Mouse (Mus musculus): Measurements from ENCODE around the gene Ddx56. TPM values are rescaled to one million over a fixed set of nuclear protein-coding genes. Genes with fewer than 3 reads are reported as not detected.

Ddx56 gene
- total and polyA plus RNA-seq, 2 experiments from 2014 or later = 64.4 to 77.4 TPM

DNA sequence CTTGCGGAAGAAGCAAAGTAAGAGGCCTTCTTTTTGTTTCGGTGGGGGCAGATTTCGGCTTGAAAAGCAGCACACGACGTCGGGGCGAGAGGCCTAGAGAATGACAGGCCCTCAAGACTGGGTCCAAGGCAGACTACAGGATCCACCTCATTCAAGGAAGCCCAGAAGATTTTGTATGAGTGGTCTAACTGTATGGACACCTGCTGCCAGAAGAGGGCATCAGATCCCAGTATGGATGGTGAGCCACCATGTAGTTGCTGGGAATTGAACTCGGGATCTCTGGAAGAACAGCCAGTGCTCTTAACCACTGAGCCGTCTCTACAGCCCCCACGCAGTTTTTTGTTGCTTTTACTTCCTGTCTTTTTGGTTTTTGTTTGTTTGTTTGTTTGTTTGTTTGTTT, 45.4 kb downstream of the Ddx56 start:
- TF ChIP-seq CTCF (IDR thresholded peaks at IDR 0.05) = no peak

DNA sequence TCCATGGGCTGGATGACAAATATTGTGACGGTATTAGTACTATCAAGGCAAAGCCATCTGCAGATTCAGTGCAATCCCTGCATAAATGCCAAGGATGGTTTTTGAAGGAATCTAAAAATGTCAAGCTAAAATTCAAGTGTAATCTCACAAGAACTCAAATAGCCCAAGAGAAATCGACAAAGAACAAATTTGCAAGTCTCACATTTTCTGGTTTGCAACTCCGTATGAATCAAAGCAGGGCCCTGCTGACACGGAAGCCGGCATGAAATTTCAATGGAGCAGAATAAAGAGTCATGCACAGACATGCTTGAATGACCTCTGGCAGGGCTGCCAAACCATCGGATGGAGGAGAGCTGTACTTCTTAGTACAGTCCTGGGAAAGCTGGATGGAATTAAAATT, 47.6 kb downstream of the Ddx56 start:
- no peak overlapping the region for H3K4me3 ChIP-seq (ENCODE audit: low read depth, low read length)
- ATAC-seq (ENCODE audit: low FRiP score) = no peak
- no peak overlapping the region for H3K4me2 ChIP-seq (ENCODE audit: low read depth, low read length, poor library complexity, severe bottlenecking)
- H3K9me3 ChIP-seq (ENCODE audit: low read length) = no peaks in the 10 kb centered on the region
- no peak overlapping the region for H3K27ac ChIP-seq (ENCODE audit: low read depth, low read length)
- DNase-seq (ENCODE audit: low spot score) = peak; percentile 10
- H3K36me3 ChIP-seq (ENCODE audit: insufficient read depth, low read length) = no peaks in the 10 kb centered on the region
- no peaks in the 10 kb centered on the region for H3K4me1 ChIP-seq (ENCODE audit: insufficient read depth, low read length)
- no peaks in the 10 kb centered on the region for H3K27me3 ChIP-seq (ENCODE audit: insufficient read depth, low read length)
- 67% methylated on average over 6 of the region's 6 CpGs for WGBS
- TF ChIP-seq CTCF (IDR thresholded peaks at IDR 0.05) = no peak
- H3K9ac ChIP-seq (replicated peaks; ENCODE audit: low read length, poor library complexity, severe bottlenecking) = no peak overlapping the region

More for the DNA sequence above, 45.4 kb downstream of the Ddx56 start:
- Histone ChIP-seq H3K4me2 (ENCODE audit: low read depth, low read length, poor library complexity, severe bottlenecking) (no peak overlapping the region), H3K9me3 (ENCODE audit: low read length) (no peaks in the 10 kb centered on the region), H3K9ac (replicated peaks; ENCODE audit: low read length, poor library complexity, severe bottlenecking) (no peak overlapping the region), H3K4me1 (ENCODE audit: insufficient read depth, low read length) (no peaks in the 10 kb centered on the region), H3K36me3 (ENCODE audit: insufficient read depth, low read length) (no peaks in the 10 kb centered on the region), H3K4me3 (ENCODE audit: low read depth, low read length) (no peak overlapping the region), H3K27ac (ENCODE audit: low read depth, low read length) (no peak overlapping the region), H3K27me3 (ENCODE audit: insufficient read depth, low read length) (no peaks in the 10 kb centered on the region)
- 95% methylated on average over 10 of the region's 10 CpGs for WGBS
- no peak for DNase-seq (ENCODE audit: low spot score)
- ATAC-seq (ENCODE audit: low FRiP score) = no peak

DNA sequence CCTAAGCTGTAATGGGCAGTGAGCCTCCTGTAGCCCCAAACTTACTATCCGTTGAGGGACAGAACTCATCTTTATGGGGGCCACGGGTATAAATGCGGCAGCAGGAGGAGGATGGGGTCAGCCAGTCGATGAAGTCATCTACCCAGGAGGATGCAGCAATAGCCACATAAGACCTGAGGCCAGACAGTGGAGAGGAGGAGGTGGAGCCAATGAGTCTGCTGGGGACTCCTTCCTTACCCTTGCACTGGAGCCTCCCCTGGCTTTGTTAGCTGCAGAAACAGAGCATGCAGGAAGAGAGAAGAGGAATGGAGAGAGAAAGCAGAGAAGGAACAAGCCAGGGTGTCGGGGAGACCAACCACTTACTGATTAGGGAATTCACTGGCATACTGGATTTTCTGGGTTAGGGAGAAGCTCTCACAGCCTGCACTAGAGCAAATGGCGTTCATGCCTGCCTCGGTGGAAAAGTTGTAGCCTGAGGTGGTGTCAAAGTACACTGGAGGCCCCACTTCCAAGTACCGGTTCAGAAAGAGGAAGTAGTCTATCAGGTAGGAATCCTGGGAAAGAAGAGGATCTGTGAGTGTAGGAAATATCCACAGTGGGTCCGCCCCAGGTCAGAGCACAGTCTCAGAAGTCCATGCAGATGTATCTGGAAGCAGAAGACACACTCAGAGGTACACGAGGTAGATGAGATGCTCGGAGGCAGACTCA, 49.2 kb downstream of the Ddx56 start:
- ATAC-seq (ENCODE audit: low FRiP score) (no peak), DNase-seq (ENCODE audit: low spot score) (no peak)
- Histone ChIP-seq H3K4me2 (ENCODE audit: low read depth, low read length, poor library complexity, severe bottlenecking) (no peak overlapping the region), H3K9me3 (ENCODE audit: low read length) (no peaks in the 10 kb centered on the region), H3K4me1 (ENCODE audit: insufficient read depth, low read length) (no peaks in the 10 kb centered on the region), H3K9ac (replicated peaks; ENCODE audit: low read length, poor library complexity, severe bottlenecking) (no peak overlapping the region), H3K27ac (ENCODE audit: low read depth, low read length) (no peak overlapping the region), H3K27me3 (ENCODE audit: insufficient read depth, low read length) (no peaks in the 10 kb centered on the region), H3K36me3 (ENCODE audit: insufficient read depth, low read length) (no peaks in the 10 kb centered on the region), H3K4me3 (ENCODE audit: low read depth, low read length) (no peak overlapping the region)
- TF ChIP-seq CTCF (IDR thresholded peaks at IDR 0.05) = no peak
- WGBS = 85% methylated on average over 11 of the region's 11 CpGs

- H3K4me2 ChIP-seq (ENCODE audit: low read depth, low read length, poor library complexity, severe bottlenecking) = no peak overlapping the region
- H3K9me3 ChIP-seq (ENCODE audit: low read length) = no peaks in the 10 kb centered on the region
- H3K27ac ChIP-seq (ENCODE audit: low read depth, low read length) = no peak overlapping the region
- H3K36me3 ChIP-seq (ENCODE audit: insufficient read depth, low read length) = no peaks in the 10 kb centered on the region
- ATAC-seq (ENCODE audit: low FRiP score) (no peak), DNase-seq (ENCODE audit: low spot score) (no peak)
- H3K4me1 ChIP-seq (ENCODE audit: insufficient read depth, low read length) = no peaks in the 10 kb centered on the region
- no peaks in the 10 kb centered on the region for H3K27me3 ChIP-seq (ENCODE audit: insufficient read depth, low read length)
- no peak overlapping the region for H3K9ac ChIP-seq (replicated peaks; ENCODE audit: low read length, poor library complexity, severe bottlenecking)
- no peak overlapping the region for H3K4me3 ChIP-seq (ENCODE audit: low read depth, low read length)
- TF ChIP-seq CTCF (IDR thresholded peaks at IDR 0.05) = no peak
- WGBS = 58% methylated on average over 3 of the region's 3 CpGs
Observed at GRCm38 (mm10) chr11:6216834-6217233, 50.7 kb downstream of the Ddx56 start.

Other genes starting within 250 kb of the Ddx56 start
- 195 and 225 TPM in 2 replicates for gene Camk2b, start 201.4 kb downstream of the Ddx56 start, total RNA-seq (2014; rRNA removed)
- gene Camk2b, start 201.4 kb downstream of the Ddx56 start, polyA plus RNA-seq (2015; fragmentation: Nextera tagmentation; extraction: Ambion mirVana) = 199 and 208 TPM in 2 replicates
- gene A730071L15Rik, start 67.7 kb downstream of the Ddx56 start, total RNA-seq (2014; rRNA removed) = 0.11 and 0.42 TPM in 2 replicates
- gene A730071L15Rik, start 67.7 kb downstream of the Ddx56 start, polyA plus RNA-seq (2015; fragmentation: Nextera tagmentation; extraction: Ambion mirVana) = 0.23 and 0.33 TPM in 2 replicates
- gene Nudcd3, start 67.4 kb downstream of the Ddx56 start, total RNA-seq (2014; rRNA removed) = 68.1 and 69.5 TPM in 2 replicates
- gene Nudcd3, start 67.4 kb downstream of the Ddx56 start, polyA plus RNA-seq (2015; fragmentation: Nextera tagmentation; extraction: Ambion mirVana) = 70.7 and 75.6 TPM in 2 replicates
- 0.05 TPM in 1 of 2 replicates, not detected in the other for gene Npc1l1, start 37.6 kb downstream of the Ddx56 start, total RNA-seq (2014; rRNA removed)
- 0.09 and 0.11 TPM in 2 replicates for gene Npc1l1, start 37.6 kb downstream of the Ddx56 start, polyA plus RNA-seq (2015; fragmentation: Nextera tagmentation; extraction: Ambion mirVana)
- 69.9 and 92.7 TPM in 2 replicates for gene Tmed4, start 7.1 kb upstream of the Ddx56 start, total RNA-seq (2014; rRNA removed)
- 90.1 and 98.9 TPM in 2 replicates for gene Tmed4, start 7.1 kb upstream of the Ddx56 start, polyA plus RNA-seq (2015; fragmentation: Nextera tagmentation; extraction: Ambion mirVana)
- gene Ogdh, start 23.9 kb upstream of the Ddx56 start, total RNA-seq (2014; rRNA removed) = 124 and 134 TPM in 2 replicates
- gene Ogdh, start 23.9 kb upstream of the Ddx56 start, polyA plus RNA-seq (2015; fragmentation: Nextera tagmentation; extraction: Ambion mirVana) = 136 and 139 TPM in 2 replicates
- 139 and 153 TPM in 2 replicates for gene Zmiz2, start 121.3 kb upstream of the Ddx56 start, total RNA-seq (2014; rRNA removed)
- gene Zmiz2, start 121.3 kb upstream of the Ddx56 start, polyA plus RNA-seq (2015; fragmentation: Nextera tagmentation; extraction: Ambion mirVana) = 33.7 and 36.0 TPM in 2 replicates
- 2,296 and 2,489 TPM in 2 replicates for gene Ppia, start 147.7 kb upstream of the Ddx56 start, total RNA-seq (2014; rRNA removed)
- 5,099 and 5,106 TPM in 2 replicates for gene Ppia, start 147.7 kb upstream of the Ddx56 start, polyA plus RNA-seq (2015; fragmentation: Nextera tagmentation; extraction: Ambion mirVana)
- gene H2afv, start 176.7 kb upstream of the Ddx56 start, total RNA-seq (2014; rRNA removed) = 46.2 and 57.2 TPM in 2 replicates
- gene H2afv, start 176.7 kb upstream of the Ddx56 start, polyA plus RNA-seq (2015; fragmentation: Nextera tagmentation; extraction: Ambion mirVana) = 133 and 142 TPM in 2 replicates
- gene Purb, start 208.1 kb upstream of the Ddx56 start, total RNA-seq (2014; rRNA removed) = 38.0 and 45.1 TPM in 2 replicates
- 12.2 and 14.2 TPM in 2 replicates for gene Purb, start 208.1 kb upstream of the Ddx56 start, polyA plus RNA-seq (2015; fragmentation: Nextera tagmentation; extraction: Ambion mirVana)